Mouse (Mus musculus) liver, adult 2 months (tissue): ENCODE measurements around the gene Aktip. TPM values are rescaled to one million over a fixed set of nuclear protein-coding genes. Genes with fewer than 3 reads are reported as not detected.

Source experiments
- DNase-seq: peaks from one replicate; pipeline ENCODE4 v3.0.0-alpha.2; 2011; ENCODE audit warnings: low read depth, low spot score; ENCODE audit errors: extremely low read depth
- H3K27ac ChIP-seq: fragments of 200-500 bp; replicated peaks from 2 replicates; pipeline ENCODE4 v1.5.1; 2012; ENCODE audit warnings: low read depth, mild to moderate bottlenecking, control low read depth, inconsistent platforms, low read length; ENCODE audit not compliant: insufficient read depth
- H3K27me3 ChIP-seq: fragments of 200-500 bp; 2 replicates; pipeline ENCODE4 v1.6.1; 2012; ENCODE audit warnings: mild to moderate bottlenecking, moderate library complexity, low read length, inconsistent platforms; ENCODE audit not compliant: control insufficient read depth, insufficient read depth
- H3K36me3 ChIP-seq: fragments of 200-500 bp; 2 replicates; pipeline ENCODE4 v1.6.1; 2012; ENCODE audit warnings: low read length, inconsistent platforms; ENCODE audit not compliant: control insufficient read depth, insufficient read depth
- H3K4me1 ChIP-seq: fragments of 200-500 bp; 2 replicates; pipeline ENCODE4 v1.6.1; 2011; ENCODE audit warnings: low read length; ENCODE audit not compliant: control insufficient read depth, insufficient read depth
- H3K4me3 ChIP-seq: fragments of 200-500 bp; 2 replicates; pipeline ENCODE4 v1.5.1; 2011; ENCODE audit warnings: low read depth, mild to moderate bottlenecking, control low read depth, low read length, moderate library complexity; ENCODE audit not compliant: insufficient read depth
- H3K79me2 ChIP-seq: fragments of 200-500 bp; 2 replicates; pipeline ENCODE4 v1.6.1; 2012; ENCODE audit warnings: inconsistent platforms, mild to moderate bottlenecking, low read length, moderate library complexity; ENCODE audit not compliant: control insufficient read depth, insufficient read depth
- H3K9ac ChIP-seq: fragments of 200-500 bp; 2 replicates; pipeline ENCODE4 v1.6.1; 2012; ENCODE audit warnings: low read depth, mild to moderate bottlenecking, control low read depth, inconsistent platforms, low read length
- CTCF ChIP-seq: fragments of 200-500 bp; IDR thresholded peaks from 2 replicates; pipeline ENCODE4 v1.5.1; 2011; ENCODE audit warnings: low read depth, low read length, control low read depth
- POLR2A ChIP-seq: fragments of 200-500 bp; IDR thresholded peaks from 2 replicates; pipeline ENCODE4 v1.6.1; 2011; ENCODE audit warnings: low read length, control low read depth; ENCODE audit not compliant: insufficient read depth; ENCODE audit errors: extremely low read depth
- WGBS: fragments of 180-500 bp; shearing (Covaris S2); methylation state at CpG from one replicate; pipeline ENCODE4 v1.1.7; 2018; 5-methylcytosine and 5-hydroxymethylcytosine counted together
- polyA plus RNA-seq: library from polyadenylated mRNA; depleted of rRNA; stranded (reverse); fragments of >200 nt; gene quantifications from 2 replicates; pipeline ENCODE4 v1.2.3, GENCODE M21; 2012
- total RNA-seq: library from RNA; depleted of rRNA; stranded (reverse); fragments of >200 nt; gene quantifications from 2 replicates; pipeline ENCODE4 v1.2.3, GENCODE M21; 2014

Gene Aktip
- total and polyA plus RNA-seq, 2 experiments: 8.9 to 9.9 TPM

GRCm38 (mm10) chr8:91170152-91170551 lies 29.6 kb downstream of the Aktip start:
- TF ChIP-seq CTCF (no peak), POLR2A (no peak)
- DNase-seq: no peak
- H3K4me3 ChIP-seq: no peak overlapping the region
- no peak overlapping the region for H3K9ac ChIP-seq
- H3K36me3 ChIP-seq: no peaks in the 10 kb centered on the region
- H3K4me1 ChIP-seq: no peaks in the 10 kb centered on the region
- no peaks in the 10 kb centered on the region for H3K79me2 ChIP-seq
- WGBS: 61% methylated on average over 6 of the region's 6 CpGs
- H3K27ac ChIP-seq: no peak overlapping the region
- no peaks in the 10 kb centered on the region; the same call in 1 of the 2 replicates for H3K27me3 ChIP-seq

DNA sequence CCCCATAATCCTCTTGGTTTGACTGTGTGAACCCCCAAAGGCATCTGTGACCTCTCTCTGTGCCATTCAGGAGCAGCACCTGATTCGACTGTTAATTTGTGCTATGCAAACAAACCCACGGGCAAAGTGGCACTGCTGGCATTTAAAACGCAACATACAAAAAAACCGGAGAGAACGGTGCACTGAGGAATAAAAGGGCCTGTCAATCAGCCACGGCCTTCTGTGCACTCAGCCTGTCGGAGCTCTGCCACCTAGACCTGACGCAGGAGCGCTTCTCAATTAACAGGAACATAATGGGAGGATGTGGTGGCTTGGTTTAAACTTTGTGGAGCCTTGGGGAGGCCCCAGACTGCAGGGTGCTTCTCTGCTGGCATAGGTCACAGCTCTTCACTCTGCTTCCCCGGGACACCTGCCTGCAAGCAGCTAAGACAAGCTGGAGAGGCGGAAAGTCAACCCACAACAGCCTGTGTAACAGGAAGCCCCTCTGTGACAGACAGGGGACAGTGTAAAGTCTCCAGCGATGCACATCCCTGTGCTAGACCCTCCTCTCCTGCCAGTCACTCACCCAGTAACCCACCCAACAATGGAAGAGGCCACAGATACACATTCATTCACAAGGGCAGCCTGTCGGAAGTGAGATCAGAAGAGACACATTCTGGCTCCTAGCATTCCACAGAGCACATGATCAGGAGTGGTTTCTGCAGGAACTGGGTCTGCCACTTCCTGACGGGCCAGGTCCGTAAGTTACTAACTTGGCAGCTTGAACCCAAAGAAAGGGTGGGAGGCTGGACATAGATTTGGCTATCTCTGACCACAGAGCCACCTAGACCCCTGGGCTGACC lies 39.6 kb downstream of the Aktip start:
- no peaks in the 10 kb centered on the region for H3K4me1 ChIP-seq
- H3K36me3 ChIP-seq: no peaks in the 10 kb centered on the region
- no peak for DNase-seq
- H3K9ac ChIP-seq: no peak overlapping the region
- H3K79me2 ChIP-seq: no peaks in the 10 kb centered on the region
- H3K27ac ChIP-seq: no peak overlapping the region
- no peak overlapping the region for H3K4me3 ChIP-seq
- H3K27me3 ChIP-seq: no peaks in the 10 kb centered on the region
- no peak for TF ChIP-seq POLR2A
- TF ChIP-seq CTCF: no peak
- 64% methylated on average over 15 of the region's 15 CpGs for WGBS

DNA sequence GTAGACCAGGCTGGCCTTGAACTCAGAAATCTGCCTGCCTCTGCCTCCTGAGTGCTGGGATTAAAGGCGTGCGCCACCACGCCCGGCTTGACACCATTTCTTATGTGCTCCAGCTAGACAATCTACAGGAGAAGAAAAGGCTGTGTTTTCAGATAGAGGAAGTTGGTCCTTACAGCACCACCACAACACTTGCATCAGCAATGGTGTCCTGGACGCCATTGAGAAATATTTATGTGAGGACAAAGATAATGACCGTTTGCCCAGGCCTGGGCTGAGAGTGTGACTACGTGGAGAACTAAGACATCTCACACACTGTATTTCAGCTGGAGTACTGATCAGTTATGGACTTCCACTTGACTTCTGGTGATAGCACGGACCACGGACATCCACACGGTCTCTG lies 41.2 kb downstream of the Aktip start:
- 89% methylated on average over 10 of the region's 10 CpGs for WGBS
- Histone ChIP-seq H3K36me3 (no peaks in the 10 kb centered on the region), H3K4me1 (no peaks in the 10 kb centered on the region), H3K79me2 (no peaks in the 10 kb centered on the region), H3K27ac (no peak overlapping the region), H3K9ac (no peak overlapping the region), H3K27me3 (no peaks in the 10 kb centered on the region), H3K4me3 (no peak overlapping the region)
- no peak for DNase-seq
- TF ChIP-seq CTCF: no peak
- no peak for TF ChIP-seq POLR2A

GRCm38 (mm10) chr8:91154564-91154963 lies 45.2 kb downstream of the Aktip start:
- TF ChIP-seq POLR2A (no peak), CTCF (no peak)
- Histone ChIP-seq H3K79me2 (no peaks in the 10 kb centered on the region), H3K9ac (no peak overlapping the region), H3K4me3 (no peak overlapping the region), H3K27me3 (no peaks in the 10 kb centered on the region), H3K4me1 (no peaks in the 10 kb centered on the region), H3K27ac (no peak overlapping the region), H3K36me3 (no peaks in the 10 kb centered on the region)
- WGBS: 56% methylated on average over 6 of the region's 6 CpGs
- DNase-seq: no peak

- H3K4me1 ChIP-seq: no peaks in the 10 kb centered on the region
- 76% methylated on average over 3 of the region's 3 CpGs for WGBS
- TF ChIP-seq POLR2A (no peak), CTCF (no peak)
These were observed 45.9 kb downstream of the Aktip start for GRCm38 (mm10) chr8:91153831-91154230.

GRCm38 (mm10) chr8:91151531-91151930 lies 48.2 kb downstream of the Aktip start:
- Histone ChIP-seq H3K4me3 (no peak overlapping the region), H3K9ac (no peak overlapping the region), H3K36me3 (no peaks in the 10 kb centered on the region), H3K4me1 (peaks cover 2% of the 10 kb centered on the region), H3K79me2 (no peaks in the 10 kb centered on the region), H3K27me3 (no peaks in the 10 kb centered on the region), H3K27ac (no peak overlapping the region)
- WGBS: 96% methylated on average over 7 of the region's 7 CpGs
- no peak for TF ChIP-seq POLR2A
- no peak for TF ChIP-seq CTCF
- DNase-seq: no peak

More at GRCm38 (mm10) chr8:91153831-91154230, 45.9 kb downstream of the Aktip start:
- no peaks in the 10 kb centered on the region for H3K79me2 ChIP-seq
- no peak overlapping the region for H3K9ac ChIP-seq
- no peaks in the 10 kb centered on the region for H3K36me3 ChIP-seq
- no peak for DNase-seq
- no peak overlapping the region for H3K4me3 ChIP-seq
- no peak overlapping the region for H3K27ac ChIP-seq
- no peaks in the 10 kb centered on the region for H3K27me3 ChIP-seq
